ENCODE assay signal across 8 mouse cellular contexts in genomic region chr5:23782931-23783877, GRCm38 (mm10). TPM values are rescaled to one million over a fixed set of nuclear protein-coding genes. Genes with fewer than 3 reads are reported as not detected.
DNase-seq lines count a peak whose midpoint lies in the region; ATAC-seq and TF ChIP-seq lines count a peak whose summit lies in the region.

Gene Pus7, minus strand, starts transcription at chr5:23783711.

- no peak for TF ChIP-seq CTCF in cerebellum, adult 2 months (IDR thresholded peaks at IDR 0.05; ENCODE audit: borderline replicate concordance, insufficient read depth, low read depth, low read length)
- no peak for TF ChIP-seq CTCF in forebrain, postnatal 0 days (IDR thresholded peaks at IDR 0.05; ENCODE audit: low read depth)
- peak; percentile 28; the same call in 1 of the 2 replicates for TF ChIP-seq CTCF in thymus, adult 2 months (IDR thresholded peaks at IDR 0.05; ENCODE audit: borderline replicate concordance, control insufficient read depth, extremely low read depth, insufficient read depth, low read length, poor library complexity)

- 0 out of 2 replicates have a peak within 1 kb of the TSS, but pooled peaks have one; percentile 6 for H3K27ac ChIP-seq in cerebellum, adult 2 months (ENCODE audit: insufficient read depth, low read length)
- peak within 1 kb of the TSS; percentile 71 for H3K27ac ChIP-seq in forebrain, postnatal 0 days (ENCODE audit: low read depth, low read length)
- peak within 1 kb of the TSS; percentile 28; the same call in 1 of the 2 replicates for H3K27ac ChIP-seq in lung, embryonic 16.5 days (ENCODE audit: low read length)
- H3K27ac ChIP-seq in thymus, adult 2 months (ENCODE audit: control insufficient read depth, insufficient read depth, low read length) = no peak within 1 kb of the TSS

- peak; percentile 80 for DNase-seq in MN1 (ENCODE audit: low spot score)
- peak; percentile 82 to 87 for DNase-seq in cerebellum, adult 2 months
- peak; percentile 89 for DNase-seq in forebrain, postnatal 0 days
- DNase-seq in heart, postnatal 4 days = peak; percentile 87
- peak; percentile 46 to 76 for DNase-seq in layer of hippocampus, adult 8-10 months (ENCODE audit: low spot score in 2 of 2)
- DNase-seq in ovary, adult 18-20 months (ENCODE audit: low spot score) = peak; percentile 77
- DNase-seq in thymus, adult 2 months = peak; percentile 79

- H3K27me3 ChIP-seq in cerebellum, adult 2 months (ENCODE audit: control insufficient read depth, insufficient read depth, low read length) = no peaks in the 10 kb centered on the region
- no peaks in the 10 kb centered on the region for H3K27me3 ChIP-seq in forebrain, postnatal 0 days (ENCODE audit: insufficient read depth, low read length)
- no peaks in the 10 kb centered on the region for H3K27me3 ChIP-seq in lung, embryonic 16.5 days (ENCODE audit: control insufficient read depth, insufficient read depth, low read depth, low read length)
- no peaks in the 10 kb centered on the region for H3K27me3 ChIP-seq in thymus, adult 2 months (ENCODE audit: control insufficient read depth, insufficient read depth, low read length)

- H3K4me3 ChIP-seq in cerebellum, adult 2 months (replicated peaks; ENCODE audit: insufficient read depth, low read depth, low read length) = peak within 1 kb of the TSS; percentile 70
- H3K4me3 ChIP-seq in forebrain, postnatal 0 days (ENCODE audit: low read depth, low read length) = peak within 1 kb of the TSS; percentile 92
- peak within 1 kb of the TSS; percentile 82 for H3K4me3 ChIP-seq in lung, embryonic 16.5 days (ENCODE audit: low read length)
- peak within 1 kb of the TSS; percentile 89 for H3K4me3 ChIP-seq in thymus, adult 2 months (ENCODE audit: control insufficient read depth, insufficient read depth, low read length)

- H3K4me1 ChIP-seq in cerebellum, adult 2 months (ENCODE audit: control insufficient read depth, insufficient read depth, low read length) = 0 out of 2 replicates have a peak, but pooled peaks cover 2% of the 10 kb centered on the region
- no peaks in the 10 kb centered on the region for H3K4me1 ChIP-seq in forebrain, postnatal 0 days (ENCODE audit: insufficient read depth)
- peaks cover under 1% of the 10 kb centered on the region; the same call in 1 of the 2 replicates for H3K4me1 ChIP-seq in lung, embryonic 16.5 days (replicated peaks; ENCODE audit: control insufficient read depth, insufficient read depth, low read length)
- peaks cover 5% of the 10 kb centered on the region; the same call in 1 of the 2 replicates for H3K4me1 ChIP-seq in thymus, adult 2 months (replicated peaks; ENCODE audit: control insufficient read depth, insufficient read depth, low read length)

- WGBS in cerebellum, adult 2 months = under 1% methylated on average over 84 of the region's 86 CpGs
- WGBS in forebrain, postnatal 0 days = under 1% methylated on average over 77 of the region's 86 CpGs
- WGBS in lung, embryonic 16.5 days = under 1% methylated on average over 46 of the region's 86 CpGs
- under 1% methylated on average over 86 of the region's 86 CpGs for WGBS in thymus, adult 2 months

- peak; percentile 94 for ATAC-seq in forebrain, postnatal 0 days
- ATAC-seq in lung, embryonic 16.5 days (ENCODE audit: low read depth) = peak; percentile 94

- no peaks in the 10 kb centered on the region for H3K36me3 ChIP-seq in forebrain, postnatal 0 days (ENCODE audit: insufficient read depth)
- no peaks in the 10 kb centered on the region for H3K36me3 ChIP-seq in lung, embryonic 16.5 days (ENCODE audit: control insufficient read depth, insufficient read depth, low read length)
- H3K36me3 ChIP-seq in thymus, adult 2 months (ENCODE audit: control insufficient read depth, insufficient read depth, low read length) = no peaks in the 10 kb centered on the region

- H3K9ac ChIP-seq in forebrain, postnatal 0 days = peak within 1 kb of the TSS; percentile 81
- peak within 1 kb of the TSS; percentile 83 for H3K9ac ChIP-seq in lung, embryonic 16.5 days (ENCODE audit: low read length)

- TF ChIP-seq POLR2A in cerebellum, adult 2 months (IDR thresholded peaks at IDR 0.05; ENCODE audit: borderline replicate concordance, insufficient read depth, low read length) = peak; percentile 59; the same call in 1 of the 2 replicates
- TF ChIP-seq POLR2A in thymus, adult 2 months (IDR thresholded peaks at IDR 0.05; ENCODE audit: control insufficient read depth, extremely low read depth, insufficient read depth, low read length, poor library complexity) = no peak

- no peaks in the 10 kb centered on the region for H3K9me3 ChIP-seq in forebrain, postnatal 0 days (ENCODE audit: low read length)
- no peaks in the 10 kb centered on the region for H3K9me3 ChIP-seq in lung, embryonic 16.5 days (ENCODE audit: control insufficient read depth, low read length)

- H3K4me2 ChIP-seq in forebrain, postnatal 0 days (ENCODE audit: low read depth) = peak within 1 kb of the TSS; percentile 67
- H3K4me2 ChIP-seq in lung, embryonic 16.5 days (ENCODE audit: low read depth, low read length) = peak within 1 kb of the TSS; percentile 74

RNA-seq across cellular contexts. Expression of gene Pus7, which starts in this region (rescaled TPM):
- polyA plus RNA-seq in cerebellum, adult 2 months (2012; rRNA removed) = 14.1 and 15.2 TPM in 2 replicates
- 18.9 and 22.5 TPM in 2 replicates for total RNA-seq in forebrain, postnatal 0 days (2014; rRNA removed)
- polyA plus RNA-seq in forebrain, postnatal 0 days (2015; fragmentation: Nextera tagmentation; extraction: Ambion mirVana) = 10.0 and 15.5 TPM in 2 replicates
- total RNA-seq in heart, postnatal 4 days (2021) = 10 to 100 TPM; 17.2 to 17.9 TPM
- total RNA-seq in layer of hippocampus, adult 8-10 months (2022) = 10 to 100 TPM; 15.9 to 22.4 (median 20.2) TPM
- polyA plus RNA-seq in lung, embryonic 16.5 days (2015; fragmentation: Nextera tagmentation; extraction: Ambion mirVana) = 23.0 and 23.6 TPM in 2 replicates
- 4.7 and 4.9 TPM in 2 replicates for polyA plus RNA-seq in thymus, adult 2 months (2012; rRNA removed)
